Mouse (Mus musculus) mature B cell (primary cell): ENCODE results near the gene Srarp.

Experiments
- in situ Hi-C: fragments of 300-500 bp; cut with MboI; formaldehyde crosslinking; loops from 2 replicates; pipeline ENCODE4 v1.14.3; 2019

Gene Srarp

GRCm38 (mm10) chr4:141458236-141458635 lies 22.3 kb upstream of the Srarp start:
- in situ Hi-C loops: no loop called here

GRCm38 (mm10) chr4:141456193-141456938 lies 20.5 kb upstream of the Srarp start:
- in situ Hi-C loops: no loop called here

- in situ Hi-C loops: no loop called here
These were observed 19.6 kb upstream of the Srarp start for GRCm38 (mm10) chr4:141455526-141455925.

- in situ Hi-C loops: no loop called here
These were observed 18.9 kb upstream of the Srarp start for GRCm38 (mm10) chr4:141454581-141455350.

- in situ Hi-C loops: no loop called here
These were observed 16.1 kb upstream of the Srarp start for GRCm38 (mm10) chr4:141451916-141452450.

- in situ Hi-C loops: no loop called here
These were observed 15.3 kb upstream of the Srarp start for GRCm38 (mm10) chr4:141451251-141451650.

- in situ Hi-C loops: no loop called here
These were observed 10.3 kb upstream of the Srarp start for GRCm38 (mm10) chr4:141446211-141446610.

GRCm38 (mm10) chr4:141445328-141445720 lies 9.4 kb upstream of the Srarp start:
- in situ Hi-C loops: no loop called here

GRCm38 (mm10) chr4:141444451-141445327 lies 8.8 kb upstream of the Srarp start, which contains the start of gene Zbtb17:
Gene Zbtb17, plus strand, starts transcription at chr4:141444654.
- in situ Hi-C loops: no loop called here

- in situ Hi-C loops: no loop called here
These were observed 7.9 kb upstream of the Srarp start for GRCm38 (mm10) chr4:141443641-141444429.

GRCm38 (mm10) chr4:141440877-141441276 lies 5.0 kb upstream of the Srarp start:
- in situ Hi-C loops: no loop called here

- in situ Hi-C loops: loop anchor here (10.0 kb wide), 1 partner anchor 126 kb away; no protein-coding TSS in a partner anchor
These were observed 3.3 kb upstream of the Srarp start for GRCm38 (mm10) chr4:141439083-141439803.

- in situ Hi-C loops: loop anchor here (10.0 kb wide), 1 partner anchor 132 kb away; no protein-coding TSS in a partner anchor
These were observed 2.7 kb downstream of the Srarp start for GRCm38 (mm10) chr4:141433191-141433590.

GRCm38 (mm10) chr4:141432666-141433065 lies 3.2 kb downstream of the Srarp start:
- in situ Hi-C loops: loop anchor here (10.0 kb wide), 1 partner anchor 132 kb away; no protein-coding TSS in a partner anchor

- in situ Hi-C loops: loop anchor here (10.0 kb wide), 1 partner anchor 134 kb away; no protein-coding TSS in a partner anchor
These were observed 4.9 kb downstream of the Srarp start for GRCm38 (mm10) chr4:141430997-141431396.

- in situ Hi-C loops: loop anchor here (10.0 kb wide), 1 partner anchor 135 kb away; no protein-coding TSS in a partner anchor
These were observed 6.1 kb downstream of the Srarp start for GRCm38 (mm10) chr4:141429847-141430246.

- in situ Hi-C loops: no loop called here
These were observed 6.5 kb downstream of the Srarp start for GRCm38 (mm10) chr4:141429381-141429780.

- in situ Hi-C loops: no loop called here
These were observed 8.0 kb downstream of the Srarp start for GRCm38 (mm10) chr4:141427921-141428320.

- in situ Hi-C loops: no loop called here
These were observed 8.8 kb downstream of the Srarp start for GRCm38 (mm10) chr4:141426796-141427745.
